Mouse (Mus musculus): Measurements from ENCODE around the gene Rnase13. TPM values are rescaled to one million over a fixed set of nuclear protein-coding genes. Genes with fewer than 3 reads are reported as not detected.

Gene Rnase13
- polyA plus RNA-seq (2012; rRNA removed), result not detected in 2 replicates

DNA sequence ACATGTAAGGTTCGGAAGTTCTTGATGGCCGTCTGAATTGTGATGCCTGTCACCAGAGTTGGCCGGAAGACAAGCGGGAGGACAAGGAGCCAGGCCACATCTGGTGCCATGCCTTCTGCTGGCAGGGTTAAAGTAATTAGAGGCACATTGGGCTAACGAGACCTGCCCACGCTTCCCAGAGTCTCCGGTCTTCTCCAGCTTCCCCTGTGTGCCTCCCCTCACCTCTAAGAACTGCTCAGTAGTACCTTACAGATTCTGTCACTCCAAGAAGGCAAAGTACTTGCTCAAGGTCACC, at the start of gene Rnase13:
Rnase13 (minus strand) TSS at position 203 of the 295 bp plus-strand sequence.
- H3K36me3 ChIP-seq (ENCODE audit: control insufficient read depth, insufficient read depth, low read length), result no peaks in the 10 kb centered on the region
- H3K27ac ChIP-seq (ENCODE audit: insufficient read depth, low read length), result no peak within 1 kb of the TSS
- no peaks in the 10 kb centered on the region for H3K4me1 ChIP-seq (ENCODE audit: control insufficient read depth, insufficient read depth, insufficient read length)
- no peak for DNase-seq (ENCODE audit: low read depth in 1 of 2, low spot score in 2 of 2)
- WGBS, result 93% methylated on average over 7 of the region's 7 CpGs
- no peak within 1 kb of the TSS for H3K4me3 ChIP-seq (ENCODE audit: extremely low read depth, insufficient read depth, insufficient read length)
- no peak for TF ChIP-seq POLR2A (IDR thresholded peaks at IDR 0.05; ENCODE audit: low read depth, low read length)
- TF ChIP-seq CTCF (IDR thresholded peaks at IDR 0.05; ENCODE audit: extremely low read depth, insufficient read depth, insufficient read length, insufficient replicate concordance), result no peak
- H3K27me3 ChIP-seq (ENCODE audit: control insufficient read depth, insufficient read depth, low read length), result no peaks in the 10 kb centered on the region

DNA sequence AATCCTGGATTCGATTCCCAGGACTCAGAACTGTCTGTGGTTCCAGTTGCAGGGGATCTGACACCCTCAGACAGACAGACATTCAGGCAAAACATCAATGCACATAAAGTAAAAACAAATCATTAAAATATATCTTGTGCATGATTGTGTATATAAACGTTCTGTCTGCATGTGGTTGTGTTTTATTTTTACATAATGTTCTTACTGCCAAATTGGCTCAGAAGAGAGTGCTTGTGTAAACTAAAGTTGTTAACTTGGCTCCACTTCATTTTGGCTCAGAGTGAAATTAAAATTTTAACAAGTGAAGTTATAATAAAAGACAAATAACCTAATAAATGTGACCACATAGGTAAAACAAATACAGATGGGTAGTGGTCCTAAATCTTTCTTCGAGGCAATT, 44.8 kb upstream of the Rnase13 start:
- TF ChIP-seq POLR2A (IDR thresholded peaks at IDR 0.05; ENCODE audit: low read depth, low read length), result no peak
- no peak for TF ChIP-seq CTCF (IDR thresholded peaks at IDR 0.05; ENCODE audit: extremely low read depth, insufficient read depth, insufficient read length, insufficient replicate concordance)
- H3K4me3 ChIP-seq (ENCODE audit: extremely low read depth, insufficient read depth, insufficient read length), result no peak overlapping the region
- H3K27ac ChIP-seq (ENCODE audit: insufficient read depth, low read length), result no peak overlapping the region
- no peaks in the 10 kb centered on the region for H3K4me1 ChIP-seq (ENCODE audit: control insufficient read depth, insufficient read depth, insufficient read length)
- 87% methylated on average over 3 of the region's 3 CpGs for WGBS
- H3K36me3 ChIP-seq (ENCODE audit: control insufficient read depth, insufficient read depth, low read length), result no peaks in the 10 kb centered on the region
- DNase-seq (ENCODE audit: low read depth in 1 of 2, low spot score in 2 of 2), result no peak
- H3K27me3 ChIP-seq (ENCODE audit: control insufficient read depth, insufficient read depth, low read length), result 0 out of 2 replicates have a peak, but pooled peaks cover 1% of the 10 kb centered on the region

DNA sequence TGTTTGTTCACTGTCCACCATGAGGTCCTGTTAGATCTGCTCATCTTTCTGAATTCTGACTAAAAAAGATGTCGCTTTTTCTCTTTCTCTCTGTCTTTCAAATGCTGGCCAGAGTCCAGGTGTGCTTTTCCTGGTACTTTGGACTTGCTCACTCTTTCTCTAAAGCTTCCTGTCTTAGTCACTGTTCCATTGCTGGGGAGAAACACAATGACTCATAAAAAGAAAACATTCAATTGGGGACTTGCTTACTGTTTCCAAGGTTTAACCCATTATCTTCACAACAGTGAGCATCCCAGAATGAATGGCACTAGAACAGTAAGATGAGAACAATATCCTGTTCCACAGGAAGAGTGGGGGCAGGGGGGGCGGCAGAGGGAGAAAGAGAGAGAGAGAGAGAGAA, 37.7 kb upstream of the Rnase13 start:
- no peak for DNase-seq (ENCODE audit: low read depth in 1 of 2, low spot score in 2 of 2)
- Histone ChIP-seq H3K27me3 (ENCODE audit: control insufficient read depth, insufficient read depth, low read length) (no peaks in the 10 kb centered on the region), H3K27ac (ENCODE audit: insufficient read depth, low read length) (no peak overlapping the region), H3K4me1 (ENCODE audit: control insufficient read depth, insufficient read depth, insufficient read length) (no peaks in the 10 kb centered on the region), H3K36me3 (ENCODE audit: control insufficient read depth, insufficient read depth, low read length) (no peaks in the 10 kb centered on the region), H3K4me3 (ENCODE audit: extremely low read depth, insufficient read depth, insufficient read length) (no peak overlapping the region)
- 78% methylated on average over 2 of the region's 2 CpGs for WGBS
- TF ChIP-seq POLR2A (IDR thresholded peaks at IDR 0.05; ENCODE audit: low read depth, low read length) (no peak), CTCF (IDR thresholded peaks at IDR 0.05; ENCODE audit: extremely low read depth, insufficient read depth, insufficient read length, insufficient replicate concordance) (no peak)

DNA sequence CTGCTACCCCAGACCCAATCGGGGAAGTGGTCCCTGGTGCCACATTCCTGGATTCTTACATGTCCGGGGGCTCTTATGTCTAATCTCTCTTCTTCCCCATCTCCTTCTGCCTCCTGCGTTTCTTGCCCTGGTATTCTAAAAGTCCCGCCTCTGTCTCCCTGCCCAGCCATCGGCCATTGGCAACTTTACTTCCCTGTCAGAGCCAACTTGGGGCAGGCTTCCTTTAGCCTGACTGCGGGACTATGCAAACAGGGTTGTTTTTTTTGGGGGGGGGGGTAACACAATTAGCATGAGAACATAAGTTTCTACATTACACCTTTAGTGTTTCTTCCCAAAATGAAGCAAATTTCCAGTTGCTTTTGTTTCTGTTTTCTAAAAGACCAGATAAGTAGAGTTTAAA, 20.8 kb upstream of the Rnase13 start:
- H3K27me3 ChIP-seq (ENCODE audit: control insufficient read depth, insufficient read depth, low read length), result no peaks in the 10 kb centered on the region
- H3K27ac ChIP-seq (ENCODE audit: insufficient read depth, low read length), result no peak overlapping the region
- H3K4me1 ChIP-seq (ENCODE audit: control insufficient read depth, insufficient read depth, insufficient read length), result no peaks in the 10 kb centered on the region
- DNase-seq (ENCODE audit: low read depth in 1 of 2, low spot score in 2 of 2), result no peak
- 79% methylated on average over 6 of the region's 6 CpGs for WGBS
- H3K4me3 ChIP-seq (ENCODE audit: extremely low read depth, insufficient read depth, insufficient read length), result no peak overlapping the region
- H3K36me3 ChIP-seq (ENCODE audit: control insufficient read depth, insufficient read depth, low read length), result no peaks in the 10 kb centered on the region
- TF ChIP-seq POLR2A (IDR thresholded peaks at IDR 0.05; ENCODE audit: low read depth, low read length) (no peak), CTCF (IDR thresholded peaks at IDR 0.05; ENCODE audit: extremely low read depth, insufficient read depth, insufficient read length, insufficient replicate concordance) (no peak)

DNA sequence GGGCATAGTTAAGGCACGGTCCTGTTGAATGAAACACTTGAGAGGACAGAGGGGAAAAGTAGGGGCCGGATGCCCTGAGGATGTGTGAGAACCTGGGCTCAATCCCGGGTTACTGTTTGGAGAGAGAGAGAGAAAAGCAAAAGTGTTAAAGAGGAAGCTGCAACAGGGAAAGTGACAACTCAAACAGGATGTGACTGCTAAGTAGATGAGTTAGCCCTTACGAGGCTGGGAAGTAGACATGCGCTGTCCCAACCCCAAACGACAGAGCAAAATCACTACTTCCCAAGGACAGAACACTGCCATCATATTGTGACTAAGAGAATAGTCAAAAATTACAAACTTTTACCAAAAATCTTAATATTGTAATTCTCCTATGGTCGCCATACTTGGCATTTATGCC, 19.7 kb upstream of the Rnase13 start:
- WGBS, result 39% methylated on average over 7 of the region's 7 CpGs
- Histone ChIP-seq H3K4me3 (ENCODE audit: extremely low read depth, insufficient read depth, insufficient read length) (no peak overlapping the region), H3K36me3 (ENCODE audit: control insufficient read depth, insufficient read depth, low read length) (no peaks in the 10 kb centered on the region), H3K27me3 (ENCODE audit: control insufficient read depth, insufficient read depth, low read length) (no peaks in the 10 kb centered on the region; the same call in 1 of the 2 replicates), H3K4me1 (ENCODE audit: control insufficient read depth, insufficient read depth, insufficient read length) (no peaks in the 10 kb centered on the region), H3K27ac (ENCODE audit: insufficient read depth, low read length) (no peak overlapping the region)
- DNase-seq (ENCODE audit: low read depth in 1 of 2, low spot score in 2 of 2), result no peak
- TF ChIP-seq POLR2A (IDR thresholded peaks at IDR 0.05; ENCODE audit: low read depth, low read length), result no peak
- TF ChIP-seq CTCF (IDR thresholded peaks at IDR 0.05; ENCODE audit: extremely low read depth, insufficient read depth, insufficient read length, insufficient replicate concordance), result no peak

DNA sequence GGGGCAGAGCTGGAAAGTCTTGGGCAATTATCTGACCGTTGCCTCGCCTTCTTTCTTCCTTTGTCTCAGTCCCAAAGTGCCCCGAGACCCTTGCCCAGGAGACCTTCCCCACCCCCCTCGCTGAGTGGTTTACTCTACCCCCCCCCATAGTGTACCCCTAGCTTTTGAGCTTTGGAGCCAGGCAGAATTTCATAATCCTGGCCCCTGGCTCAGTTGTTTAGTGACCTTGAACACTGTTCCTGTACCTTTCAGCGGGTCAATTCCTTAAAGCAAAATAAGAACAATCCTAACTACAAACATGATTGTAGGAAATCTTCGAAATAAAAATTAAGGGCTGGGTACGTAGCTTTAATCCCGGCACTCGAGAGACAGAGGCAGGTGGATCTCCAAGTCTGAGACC, 19.0 kb upstream of the Rnase13 start:
- no peaks in the 10 kb centered on the region for H3K36me3 ChIP-seq (ENCODE audit: control insufficient read depth, insufficient read depth, low read length)
- WGBS, result 75% methylated on average over 9 of the region's 9 CpGs
- TF ChIP-seq POLR2A (IDR thresholded peaks at IDR 0.05; ENCODE audit: low read depth, low read length), result no peak
- TF ChIP-seq CTCF (IDR thresholded peaks at IDR 0.05; ENCODE audit: extremely low read depth, insufficient read depth, insufficient read length, insufficient replicate concordance), result no peak
- no peaks in the 10 kb centered on the region; the same call in 1 of the 2 replicates for H3K27me3 ChIP-seq (ENCODE audit: control insufficient read depth, insufficient read depth, low read length)
- no peaks in the 10 kb centered on the region for H3K4me1 ChIP-seq (ENCODE audit: control insufficient read depth, insufficient read depth, insufficient read length)
- no peak overlapping the region for H3K4me3 ChIP-seq (ENCODE audit: extremely low read depth, insufficient read depth, insufficient read length)
- no peak for DNase-seq (ENCODE audit: low read depth in 1 of 2, low spot score in 2 of 2)
- H3K27ac ChIP-seq (ENCODE audit: insufficient read depth, low read length), result no peak overlapping the region

DNA sequence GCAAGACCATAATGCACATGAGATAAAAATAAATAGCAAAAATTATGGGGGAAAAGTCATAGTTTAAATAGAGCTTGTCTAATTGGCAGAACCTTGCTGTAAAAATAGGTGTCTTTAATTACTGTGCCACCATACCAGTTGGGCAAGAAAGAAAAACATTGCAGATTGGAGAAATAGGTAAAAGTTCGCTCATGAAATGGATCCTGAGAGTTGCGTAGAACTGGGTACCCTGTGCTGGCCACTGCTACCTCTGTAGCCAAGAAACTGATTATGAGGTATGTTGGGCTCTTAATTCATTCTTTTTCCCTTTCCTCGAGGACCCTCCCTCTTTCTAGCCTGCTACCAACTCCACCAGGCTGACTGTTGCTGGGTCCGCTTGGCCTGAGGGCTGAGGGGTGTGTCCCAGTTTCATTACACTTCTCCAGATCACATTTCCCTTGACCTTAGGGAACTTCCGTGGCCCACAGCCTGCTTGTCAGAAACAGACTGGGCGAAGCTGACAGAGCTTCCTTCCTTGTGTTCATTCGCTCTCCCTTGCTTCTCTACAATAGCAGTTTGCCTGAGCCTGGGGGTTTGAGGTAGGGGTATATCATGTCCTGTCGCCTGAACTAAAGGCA, 18.5 kb upstream of the Rnase13 start:
- Histone ChIP-seq H3K27ac (ENCODE audit: insufficient read depth, low read length) (no peak overlapping the region), H3K4me1 (ENCODE audit: control insufficient read depth, insufficient read depth, insufficient read length) (no peaks in the 10 kb centered on the region), H3K36me3 (ENCODE audit: control insufficient read depth, insufficient read depth, low read length) (no peaks in the 10 kb centered on the region), H3K4me3 (ENCODE audit: extremely low read depth, insufficient read depth, insufficient read length) (no peak overlapping the region), H3K27me3 (ENCODE audit: control insufficient read depth, insufficient read depth, low read length) (no peaks in the 10 kb centered on the region; the same call in 1 of the 2 replicates)
- 49% methylated on average over 8 of the region's 8 CpGs for WGBS
- DNase-seq (ENCODE audit: low read depth in 1 of 2, low spot score in 2 of 2), result no peak
- TF ChIP-seq CTCF (IDR thresholded peaks at IDR 0.05; ENCODE audit: extremely low read depth, insufficient read depth, insufficient read length, insufficient replicate concordance) (no peak), POLR2A (IDR thresholded peaks at IDR 0.05; ENCODE audit: low read depth, low read length) (no peak)
